Mouse (Mus musculus) brain, embryonic 14.5 days (tissue): ENCODE measurements at regions not wholly inside any gene's neighbourhood (a gene's known extent, or its start where the extent isn't known, plus 50 kb on each side); places are given as distances from the start of the nearest gene placed in this dataset.

Experiments
- CTCF ChIP-seq: fragments of 200-500 bp; IDR thresholded peaks from 2 replicates; pipeline ENCODE4 v1.5.1; 2012; ENCODE audit warnings: inconsistent platforms, mild to moderate bottlenecking, moderate library complexity, borderline replicate concordance; ENCODE audit not compliant: insufficient read depth, insufficient read length; ENCODE audit errors: extremely low read depth
- POLR2A ChIP-seq: fragments of 200-500 bp; IDR thresholded peaks from 2 replicates; pipeline ENCODE4 v1.6.1; 2012; ENCODE audit warnings: mild to moderate bottlenecking, inconsistent platforms, borderline replicate concordance; ENCODE audit not compliant: poor library complexity, insufficient read depth, insufficient read length, severe bottlenecking; ENCODE audit errors: extremely low read depth

DNA sequence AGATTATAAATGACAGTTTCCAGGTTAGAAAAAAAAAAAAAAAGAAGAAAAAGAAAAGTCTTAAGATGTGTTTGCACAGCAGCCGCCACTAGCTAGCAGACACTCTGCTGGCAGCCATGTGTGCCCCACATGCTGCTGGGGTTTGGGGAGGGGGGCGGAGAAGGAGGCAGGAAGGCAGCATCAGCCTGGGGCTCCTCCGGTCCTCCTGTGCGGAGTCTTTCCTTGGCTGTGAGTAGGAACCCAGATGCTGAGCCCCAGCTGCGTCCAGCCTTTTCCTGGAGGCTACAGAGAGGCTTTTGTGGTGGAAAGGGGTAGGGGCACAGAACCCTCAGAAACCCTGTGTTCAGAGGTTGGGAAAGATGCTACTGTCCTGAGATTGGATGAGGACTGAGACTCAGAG is 169.0 kb downstream of the Gadd45g start:
- TF ChIP-seq POLR2A (no peak), CTCF (no peak)
